In genomic region chr10:81179451-81180342, GRCm38 (mm10) we compare ENCODE assay signal across 14 mouse cellular contexts. TPM values are rescaled to one million over a fixed set of nuclear protein-coding genes. Genes with fewer than 3 reads are reported as not detected.
DNase-seq lines count a peak whose midpoint lies in the region; ATAC-seq and TF ChIP-seq lines count a peak whose summit lies in the region.
"Had no signal": no experiment of that assay in that cellular context is flagged by ENCODE, and none has a peak within 500 bp of the region (broad histone marks: within the 10 kb centered on the region; RNA-seq: fewer than 3 reads in every experiment).

No protein-coding gene starts in this region.

- H3K9ac ChIP-seq in lung, postnatal 0 days (replicated peaks; ENCODE audit: low read depth) = no peak overlapping the region
- H3K9ac ChIP-seq in hindbrain, postnatal 0 days (replicated peaks; ENCODE audit: low read length) = no peak overlapping the region

- H3K36me3 ChIP-seq in heart, embryonic 10.5 days = peaks cover 66% of the 10 kb centered on the region
- H3K36me3 ChIP-seq in lung, postnatal 0 days (ENCODE audit: insufficient read depth, low read length) = peaks cover 45% of the 10 kb centered on the region
- peaks cover 54% of the 10 kb centered on the region for H3K36me3 ChIP-seq in hindbrain, postnatal 0 days (ENCODE audit: insufficient read depth, low read length)
- peaks cover 56% of the 10 kb centered on the region for H3K36me3 ChIP-seq in small intestine, adult 2 months (ENCODE audit: control insufficient read depth, insufficient read depth, low read length)

- TF ChIP-seq CTCF in lung, postnatal 0 days (IDR thresholded peaks at IDR 0.05) = peak; percentile 39; the same call in 1 of the 2 replicates
- peak; percentile 32 for TF ChIP-seq CTCF in hindbrain, postnatal 0 days (IDR thresholded peaks at IDR 0.05; ENCODE audit: low read depth)
- TF ChIP-seq CTCF in small intestine, adult 2 months (IDR thresholded peaks at IDR 0.05; ENCODE audit: extremely low read depth, insufficient read length, insufficient replicate concordance, low read depth, low read length) = peak; percentile 15; the same call in 1 of the 2 replicates

- no peak for TF ChIP-seq EP300 in lung, postnatal 0 days (IDR thresholded peaks at IDR 0.05)

- no peak for DNase-seq in heart, embryonic 10.5 days (ENCODE audit: low spot score)
- no peak for DNase-seq in heart, adult 11 months
- DNase-seq in lung, postnatal 0 days (ENCODE audit: low spot score) = no peak
- DNase-seq in lung, postnatal 10 days = no peak
- DNase-seq in hindbrain, postnatal 0 days (ENCODE audit: low spot score) = no peak
- no peak for DNase-seq in urinary bladder, postnatal 10 days (ENCODE audit: low spot score)
- DNase-seq in left cerebral cortex, adult 9 months (ENCODE audit: low spot score in 2 of 2) = no peak
- DNase-seq: embryo, embryonic 11 days; gastrocnemius, postnatal 25 days; kidney, postnatal 4 days had no signal

- no peak overlapping the region for H3K4me3 ChIP-seq in heart, embryonic 10.5 days
- H3K4me3 ChIP-seq in lung, postnatal 0 days (ENCODE audit: low read depth, low read length) = no peak overlapping the region
- H3K4me3 ChIP-seq in hindbrain, postnatal 0 days (ENCODE audit: low read length) = no peak overlapping the region
- H3K4me3 ChIP-seq in small intestine, adult 2 months (ENCODE audit: low read depth, low read length) = no peak overlapping the region

- no peaks in the 10 kb centered on the region for H3K9me3 ChIP-seq in heart, embryonic 10.5 days
- no peaks in the 10 kb centered on the region for H3K9me3 ChIP-seq in lung, postnatal 0 days (ENCODE audit: low read length)
- no peaks in the 10 kb centered on the region for H3K9me3 ChIP-seq in hindbrain, postnatal 0 days (ENCODE audit: low read length)

- H3K4me1 ChIP-seq in heart, embryonic 10.5 days = peaks cover 71% of the 10 kb centered on the region
- peaks cover 12% of the 10 kb centered on the region for H3K4me1 ChIP-seq in lung, postnatal 0 days (ENCODE audit: insufficient read depth, low read depth, low read length)
- peaks cover 4% of the 10 kb centered on the region; the same call in 1 of the 2 replicates for H3K4me1 ChIP-seq in hindbrain, postnatal 0 days (ENCODE audit: insufficient read depth, low read length)
- H3K4me1 ChIP-seq in small intestine, adult 2 months (ENCODE audit: control insufficient read depth, insufficient read depth, insufficient read length, low read length) = peaks cover 20% of the 10 kb centered on the region

- H3K27ac ChIP-seq in heart, embryonic 10.5 days = 0 out of 2 replicates have a peak overlapping the region, but pooled peaks have one; percentile 1
- no peak overlapping the region for H3K27ac ChIP-seq in lung, postnatal 0 days (ENCODE audit: low read length)
- no peak overlapping the region for H3K27ac ChIP-seq in hindbrain, postnatal 0 days
- H3K27ac ChIP-seq in small intestine, adult 2 months (ENCODE audit: insufficient read depth, low read depth, low read length) = no peak overlapping the region

- no peaks in the 10 kb centered on the region for H3K27me3 ChIP-seq in heart, embryonic 10.5 days (ENCODE audit: insufficient read depth, poor library complexity, severe bottlenecking)
- H3K27me3 ChIP-seq in lung, postnatal 0 days (replicated peaks; ENCODE audit: insufficient read depth, low read length) = no peaks in the 10 kb centered on the region
- H3K27me3 ChIP-seq in hindbrain, postnatal 0 days (ENCODE audit: insufficient read depth, low read length) = no peaks in the 10 kb centered on the region
- no peaks in the 10 kb centered on the region for H3K27me3 ChIP-seq in small intestine, adult 2 months (ENCODE audit: control insufficient read depth, insufficient read depth, low read length)

- no peak overlapping the region for H3K4me2 ChIP-seq in lung, postnatal 0 days (replicated peaks; ENCODE audit: low read depth, low read length)
- H3K4me2 ChIP-seq in hindbrain, postnatal 0 days (ENCODE audit: low read depth, low read length) = no peak overlapping the region

- WGBS in heart, embryonic 10.5 days = 92% methylated on average over 32 of the region's 32 CpGs
- WGBS in lung, postnatal 0 days = 87% methylated on average over 32 of the region's 32 CpGs
- 91% methylated on average over 32 of the region's 32 CpGs for WGBS in hindbrain, postnatal 0 days
- 86% methylated on average over 32 of the region's 32 CpGs for WGBS in small intestine, adult 2 months

- no peak for ATAC-seq in lung, postnatal 0 days
- no peak for ATAC-seq in hindbrain, postnatal 0 days

- TF ChIP-seq POLR2A in small intestine, adult 2 months (IDR thresholded peaks at IDR 0.05; ENCODE audit: low read depth, low read length) = 0 out of 2 replicates have a peak, but pooled peaks have one; percentile 19

RNA-seq across cellular contexts. Expression of gene Dapk3, which starts 3.1 kb away (rescaled TPM):
- 56.3 and 78.7 TPM in 2 replicates for polyA plus RNA-seq in heart, embryonic 10.5 days (2016; fragmentation: Nextera tagmentation; extraction: Ambion mirVana)
- 48.9 and 50.2 TPM in 2 replicates for polyA plus RNA-seq in lung, postnatal 0 days (2015; fragmentation: Nextera tagmentation; extraction: Ambion mirVana)
- 69.7 and 80.9 TPM in 2 replicates for total RNA-seq in hindbrain, postnatal 0 days (2014; rRNA removed)
- 52.3 and 56.1 TPM in 2 replicates for polyA plus RNA-seq in hindbrain, postnatal 0 days (2015; fragmentation: Nextera tagmentation; extraction: Ambion mirVana)
- 102 and 228 TPM in 2 replicates for polyA plus RNA-seq in small intestine, adult 2 months (2012; rRNA removed)

RNA-seq across cellular contexts. Expression of gene Eef2, which starts 3.3 kb away (rescaled TPM):
- 447 and 460 TPM in 2 replicates for polyA plus RNA-seq in heart, embryonic 10.5 days (2016; fragmentation: Nextera tagmentation; extraction: Ambion mirVana)
- polyA plus RNA-seq in lung, postnatal 0 days (2015; fragmentation: Nextera tagmentation; extraction: Ambion mirVana) = 509 and 537 TPM in 2 replicates
- total RNA-seq in hindbrain, postnatal 0 days (2014; rRNA removed) = 2,095 and 2,196 TPM in 2 replicates
- polyA plus RNA-seq in hindbrain, postnatal 0 days (2015; fragmentation: Nextera tagmentation; extraction: Ambion mirVana) = 422 and 434 TPM in 2 replicates
- polyA plus RNA-seq in small intestine, adult 2 months (2012; rRNA removed) = 755 and 1,606 TPM in 2 replicates

RNA-seq across cellular contexts. Expression of gene 4930442H23Rik, which starts 4.0 kb away (rescaled TPM):
- not detected in 2 replicates for polyA plus RNA-seq in heart, embryonic 10.5 days (2016; fragmentation: Nextera tagmentation; extraction: Ambion mirVana)
- polyA plus RNA-seq in lung, postnatal 0 days (2015; fragmentation: Nextera tagmentation; extraction: Ambion mirVana) = 0.16 and 0.25 TPM in 2 replicates
- total RNA-seq in hindbrain, postnatal 0 days (2014; rRNA removed) = not detected in 2 replicates
- polyA plus RNA-seq in hindbrain, postnatal 0 days (2015; fragmentation: Nextera tagmentation; extraction: Ambion mirVana) = 0.26 TPM in 1 of 2 replicates, not detected in the other
- polyA plus RNA-seq in small intestine, adult 2 months (2012; rRNA removed) = not detected in 2 replicates
- total RNA-seq: adrenal gland, postnatal 4 days; gastrocnemius, postnatal 25 days had no signal
- polyA plus RNA-seq: limb, embryonic 11.5 days; thymus, postnatal 0 days had no signal

RNA-seq across cellular contexts. Expression of gene Pias4, which starts 12.0 kb away (rescaled TPM):
- 53.5 and 62.2 TPM in 2 replicates for polyA plus RNA-seq in heart, embryonic 10.5 days (2016; fragmentation: Nextera tagmentation; extraction: Ambion mirVana)
- 27.9 TPM in 2 replicates for polyA plus RNA-seq in lung, postnatal 0 days (2015; fragmentation: Nextera tagmentation; extraction: Ambion mirVana)
- 33.9 and 46.4 TPM in 2 replicates for total RNA-seq in hindbrain, postnatal 0 days (2014; rRNA removed)
- polyA plus RNA-seq in hindbrain, postnatal 0 days (2015; fragmentation: Nextera tagmentation; extraction: Ambion mirVana) = 32.0 and 33.7 TPM in 2 replicates
- 29.1 and 53.3 TPM in 2 replicates for polyA plus RNA-seq in small intestine, adult 2 months (2012; rRNA removed)

RNA-seq across cellular contexts. Expression of gene Nmrk2, which starts 22.2 kb away (rescaled TPM):
- 2.7 and 3.8 TPM in 2 replicates for polyA plus RNA-seq in heart, embryonic 10.5 days (2016; fragmentation: Nextera tagmentation; extraction: Ambion mirVana)
- polyA plus RNA-seq in lung, postnatal 0 days (2015; fragmentation: Nextera tagmentation; extraction: Ambion mirVana) = 0.80 and 0.92 TPM in 2 replicates
- total RNA-seq in hindbrain, postnatal 0 days (2014; rRNA removed) = 0.31 and 0.58 TPM in 2 replicates
- polyA plus RNA-seq in hindbrain, postnatal 0 days (2015; fragmentation: Nextera tagmentation; extraction: Ambion mirVana) = 0.15 and 0.25 TPM in 2 replicates
- polyA plus RNA-seq in small intestine, adult 2 months (2012; rRNA removed) = not detected in 2 replicates
